Mouse (Mus musculus) kidney, adult 9 months (tissue): Measurements from ENCODE around the gene Fam187a.

ENCODE experiments used
- DNase-seq: peaks from one replicate; pipeline ENCODE4 v3.0.0; 2022

The Fam187a gene

DNA sequence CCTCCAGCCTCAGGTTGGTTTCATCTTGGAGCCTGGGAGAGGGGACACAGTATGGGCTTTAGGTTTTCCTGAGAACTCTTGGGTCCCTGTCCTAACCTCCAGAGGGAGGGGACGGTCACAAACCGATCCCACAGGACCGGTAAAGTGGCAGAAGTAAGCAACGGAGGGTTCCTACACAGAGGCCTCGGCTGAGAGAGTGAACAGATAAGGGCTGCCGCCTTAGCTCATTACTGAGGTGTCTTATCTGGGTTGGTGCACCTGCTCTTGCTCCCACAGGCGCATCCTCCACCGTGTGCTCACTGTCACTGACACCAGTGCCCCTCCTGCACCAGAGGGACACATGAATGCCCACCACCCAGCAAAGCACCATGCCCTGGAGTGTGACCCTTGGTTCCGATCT, 10.8 kb downstream of the Fam187a start:
- no peak for DNase-seq

DNA sequence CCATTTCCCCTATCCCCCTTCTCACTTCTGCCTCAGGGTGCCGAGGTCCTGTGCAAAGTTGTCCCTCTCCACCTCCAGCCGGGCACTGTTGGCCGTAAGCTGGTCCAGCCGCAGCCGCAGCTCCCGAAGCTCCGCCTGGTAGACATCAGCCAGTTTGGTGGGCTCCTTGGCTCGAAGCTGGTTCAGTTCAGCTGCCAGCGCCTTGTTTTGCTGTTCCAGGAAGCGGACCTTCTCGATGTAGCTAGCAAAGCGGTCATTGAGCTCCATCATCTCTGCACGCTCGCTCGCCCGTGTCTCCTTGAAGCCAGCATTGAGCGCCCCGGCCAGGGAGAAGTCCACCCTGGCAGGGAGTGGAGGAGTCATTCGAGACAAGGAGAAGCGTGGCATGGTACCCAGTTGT, 11.7 kb downstream of the Fam187a start:
- no peak for DNase-seq

DNA sequence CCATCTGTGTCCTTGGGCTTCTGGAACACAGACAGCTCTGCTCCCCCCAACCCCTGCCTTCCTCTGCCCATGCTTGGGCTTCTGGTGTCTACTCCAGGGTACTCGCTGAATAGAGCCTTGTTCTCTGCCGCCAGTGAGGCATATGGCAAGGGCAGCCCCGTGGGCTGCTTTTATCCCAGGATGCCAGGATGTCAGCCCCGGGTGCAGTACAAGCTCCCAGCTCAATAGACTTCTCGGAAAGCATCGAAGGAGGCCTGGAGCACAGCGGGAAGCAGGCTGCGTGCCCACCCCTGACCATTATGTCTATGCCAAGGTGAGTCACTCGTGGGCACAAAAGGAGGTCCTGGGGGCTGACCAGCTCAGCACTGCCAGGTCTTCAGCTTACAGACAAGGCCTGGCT, 13.4 kb downstream of the Fam187a start:
- DNase-seq: no peak

DNA sequence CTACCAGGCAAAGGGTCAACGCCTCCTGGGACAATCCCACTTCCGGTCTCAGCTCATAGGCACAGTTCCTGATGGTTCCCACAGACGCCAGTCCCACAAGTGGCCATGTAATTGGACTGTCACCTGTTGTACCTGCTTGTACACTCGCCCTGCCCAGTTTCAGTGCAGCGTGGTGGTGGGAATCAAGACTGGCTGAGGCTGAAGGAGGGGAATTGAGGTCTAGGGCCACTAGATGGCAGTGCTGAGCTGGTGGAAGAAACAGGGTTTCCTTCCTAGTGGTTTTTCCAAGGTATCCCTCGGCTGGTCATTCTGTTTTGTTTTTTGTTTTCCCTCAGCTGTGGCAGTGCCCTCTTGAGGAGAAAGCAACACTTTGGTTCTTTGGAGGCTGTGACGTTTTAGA, 15.8 kb downstream of the Fam187a start, which contains the start of gene Gfap:
TSS of gene Gfap (minus strand) at position 150 of the 400 bp plus-strand sequence.
- peak; percentile 73 for DNase-seq

DNA sequence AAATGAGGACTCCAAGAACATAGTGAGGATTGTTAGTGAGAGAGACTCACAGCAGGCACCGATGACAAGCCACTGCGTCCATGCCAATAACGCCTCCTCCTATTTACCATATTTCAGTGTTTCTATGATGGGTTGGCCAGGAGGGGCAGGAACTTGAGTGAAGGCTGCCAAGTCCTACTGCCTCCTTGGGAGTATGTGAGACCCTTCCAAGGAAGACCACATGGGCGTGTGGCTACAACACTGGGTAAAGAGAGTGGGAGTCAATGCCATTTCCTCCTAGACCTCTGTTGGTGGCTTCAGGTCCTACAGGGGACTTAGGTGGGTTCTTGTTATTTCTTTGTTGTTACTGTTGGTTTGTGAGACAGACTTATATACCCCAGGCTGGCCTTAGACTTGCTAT, 16.2 kb downstream of the Fam187a start:
- no peak for DNase-seq

DNA sequence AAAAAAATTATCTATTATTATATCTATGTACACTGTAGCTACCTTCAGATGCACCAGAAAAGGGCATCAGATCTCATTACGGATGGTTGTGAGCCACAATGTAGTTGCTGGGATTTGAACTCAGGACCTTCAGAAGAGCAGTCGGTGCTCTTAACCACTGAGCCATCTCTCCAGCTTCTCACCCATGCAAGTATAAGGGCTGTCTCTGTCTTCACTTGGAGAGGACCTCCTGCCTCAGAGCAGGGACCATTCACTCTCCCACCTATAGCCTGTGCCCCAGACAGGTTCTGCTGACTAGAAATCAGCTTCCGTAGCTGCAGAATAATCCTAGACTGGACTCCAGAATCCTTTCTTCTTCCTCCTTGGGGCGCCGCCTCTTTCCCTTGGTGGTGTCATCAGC, 17.1 kb downstream of the Fam187a start:
- no peak for DNase-seq

DNA sequence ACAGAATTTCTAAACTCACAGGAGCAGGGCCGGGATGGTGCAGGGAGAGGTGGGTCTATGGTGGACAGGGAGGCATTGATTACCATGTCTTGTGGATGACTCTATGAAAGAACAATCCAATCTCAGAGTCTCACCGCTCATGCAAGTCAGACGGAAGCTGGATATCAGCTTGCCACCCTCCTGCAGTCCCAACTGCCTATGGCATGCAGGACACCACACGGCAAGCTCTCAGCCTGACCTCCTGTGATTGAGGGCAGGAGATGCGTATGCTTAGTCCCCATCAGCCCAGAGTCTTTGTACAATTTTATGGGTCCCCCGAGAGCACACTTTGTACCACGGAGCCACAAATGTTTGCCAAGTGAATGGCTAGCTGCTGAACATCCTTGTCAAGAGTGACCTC, 18.7 kb downstream of the Fam187a start:
- DNase-seq: no peak

DNA sequence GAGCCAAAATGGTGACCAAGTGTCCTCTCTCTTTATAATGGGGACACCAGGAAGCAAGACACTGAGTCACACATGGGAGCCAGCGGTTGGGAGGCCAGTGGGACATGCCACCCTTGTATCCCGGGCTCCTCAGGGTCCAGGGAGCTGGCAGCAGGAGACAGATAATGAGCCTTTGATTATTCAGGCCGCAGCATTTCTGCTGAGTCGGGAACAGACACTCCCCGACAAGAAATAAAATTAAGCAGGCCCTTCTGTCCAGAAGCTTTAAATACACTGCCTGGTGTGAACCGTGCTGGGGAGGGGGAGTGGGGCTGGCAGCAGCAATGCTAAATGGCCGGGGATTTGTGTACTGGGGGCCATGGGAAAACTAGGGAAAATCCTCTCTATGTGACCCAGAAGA, 26.4 kb downstream of the Fam187a start:
- no peak for DNase-seq

DNA sequence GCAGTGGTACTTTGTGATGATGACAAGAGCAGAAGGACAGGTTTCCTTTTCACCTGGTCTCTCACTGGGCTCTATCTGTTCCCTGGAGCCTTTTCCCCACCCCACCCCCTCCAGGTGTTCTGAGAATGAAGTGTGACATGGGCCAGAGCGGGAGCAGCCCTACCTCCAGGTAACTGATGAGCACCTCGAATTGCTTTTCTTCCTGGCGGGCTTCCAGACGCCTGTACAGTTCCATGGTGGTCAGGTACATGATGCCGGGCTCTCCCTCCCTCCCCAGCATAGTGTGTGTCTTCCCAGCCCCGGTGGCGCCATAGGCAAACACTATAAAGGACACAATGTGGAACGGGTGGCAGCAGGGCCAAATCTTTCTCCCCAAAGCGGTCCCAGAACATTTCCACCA, 30.4 kb downstream of the Fam187a start:
- no peak for DNase-seq

DNA sequence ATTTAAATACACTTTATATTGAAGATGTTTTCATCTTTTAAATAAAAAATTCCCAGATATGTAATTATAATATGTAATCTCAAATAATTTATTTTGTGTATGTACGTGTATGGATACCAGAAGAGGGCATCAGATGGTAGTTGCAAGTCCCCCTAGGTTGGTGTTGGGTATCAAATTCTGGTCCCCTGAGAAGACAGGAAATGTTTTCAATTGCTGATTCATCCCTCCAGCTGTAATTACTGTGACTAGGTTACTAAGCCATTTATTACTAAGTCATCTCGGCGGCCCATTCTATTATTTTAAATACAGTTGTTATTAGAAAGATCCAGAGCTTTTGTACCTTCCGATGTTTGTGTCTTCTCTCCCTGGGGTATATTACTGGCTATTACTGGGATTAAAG, 33.1 kb downstream of the Fam187a start:
- no peak for DNase-seq

DNA sequence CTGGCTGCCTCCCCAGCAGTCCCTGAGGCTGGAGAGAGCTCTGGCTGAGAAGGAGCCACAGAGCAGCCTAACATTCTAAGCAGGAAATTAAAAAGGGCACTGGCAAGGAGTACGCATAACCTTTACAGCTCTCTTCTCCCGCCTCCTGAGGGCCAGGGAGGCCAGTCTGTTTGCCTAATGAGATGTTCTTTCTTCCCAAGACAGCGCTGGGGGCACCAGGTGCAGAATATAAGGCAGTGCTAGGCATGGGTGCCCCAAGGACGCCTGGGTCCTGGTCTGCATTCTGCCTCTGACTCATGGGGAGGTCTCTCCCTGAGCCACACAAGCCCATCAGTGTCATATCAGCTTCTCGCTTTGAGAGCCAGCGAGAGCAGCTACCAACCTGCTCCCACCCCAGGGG, 36.5 kb downstream of the Fam187a start:
- no peak for DNase-seq

DNA sequence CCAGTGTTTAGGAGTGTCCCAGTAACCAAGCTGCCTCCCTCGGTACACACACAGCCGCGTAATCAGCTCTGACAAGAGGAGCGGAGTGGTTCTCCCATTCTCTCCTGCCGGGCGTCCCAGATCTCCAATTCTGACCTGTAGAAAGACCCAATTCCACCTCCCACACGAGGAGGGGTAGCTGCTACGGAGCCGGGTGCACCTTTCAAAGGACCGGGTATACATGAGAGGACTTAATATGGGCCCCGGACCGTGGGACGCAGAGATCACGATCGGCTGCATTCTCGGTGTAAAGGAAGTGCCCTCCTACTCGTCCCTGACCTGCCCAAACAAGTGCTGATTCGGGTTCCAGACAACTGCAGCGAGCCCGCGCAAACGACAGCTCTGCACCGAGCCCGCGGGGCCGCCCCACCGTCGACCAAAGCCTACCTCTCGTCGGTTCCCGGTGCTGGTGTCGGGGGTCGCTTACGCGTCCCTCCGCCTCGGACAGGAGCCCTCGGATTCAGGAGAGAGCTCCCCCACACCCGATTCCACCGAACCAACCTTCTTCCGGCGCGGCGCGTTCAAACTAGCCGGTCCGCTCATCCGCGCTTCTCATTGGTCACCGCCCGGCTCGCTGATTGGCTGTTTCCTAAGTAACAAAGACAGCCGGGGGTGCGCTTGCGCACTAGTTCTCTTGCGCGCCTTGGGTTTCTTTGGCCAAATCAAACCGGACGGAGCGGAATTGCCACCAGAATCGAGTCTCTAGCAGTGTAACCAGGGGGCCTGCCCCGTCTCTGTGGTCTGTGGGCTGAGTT, 39.8 kb downstream of the Fam187a start, which contains the start of gene Kif18b:
TSS of gene Kif18b (minus strand) at position 568 of the 794 bp plus-strand sequence.
- DNase-seq: peak; percentile 95

DNA sequence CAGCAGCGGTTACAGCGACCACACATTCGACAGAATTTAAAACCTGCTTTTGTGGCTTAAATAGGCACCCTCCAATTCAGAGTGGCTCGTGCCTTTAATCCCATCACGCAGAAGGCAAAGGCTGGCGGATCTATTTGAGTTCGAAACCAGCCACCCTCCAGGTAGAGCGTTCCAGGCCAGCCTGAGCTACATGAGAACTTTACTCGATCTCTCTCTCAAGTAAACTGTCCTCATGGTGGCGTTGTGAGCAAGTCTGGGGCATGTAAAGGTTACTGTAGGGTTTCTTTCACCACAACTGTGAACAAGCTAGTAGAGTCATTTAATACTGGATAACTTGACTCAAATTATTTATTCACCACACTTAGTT, 40.4 kb downstream of the Fam187a start:
- no peak for DNase-seq

DNA sequence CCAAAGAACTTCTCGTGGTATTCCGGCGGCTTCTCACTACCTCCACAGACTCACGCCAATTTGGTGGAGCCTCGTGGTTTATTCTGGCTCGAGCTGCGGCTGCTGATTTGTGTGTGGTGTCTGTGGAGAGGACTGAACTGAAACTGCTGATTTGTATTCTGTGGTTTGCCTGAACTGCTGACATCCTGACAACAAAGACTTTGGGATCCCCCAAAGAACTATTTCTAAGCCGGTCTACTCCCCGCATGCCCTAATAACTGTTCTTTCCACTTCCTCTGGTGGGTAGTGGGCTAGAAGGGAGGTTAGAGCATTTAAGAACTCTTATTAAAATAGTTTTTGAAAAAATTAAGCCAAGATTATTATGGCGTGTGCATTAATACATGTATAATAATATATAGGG, 45.7 kb downstream of the Fam187a start:
- DNase-seq: no peak

DNA sequence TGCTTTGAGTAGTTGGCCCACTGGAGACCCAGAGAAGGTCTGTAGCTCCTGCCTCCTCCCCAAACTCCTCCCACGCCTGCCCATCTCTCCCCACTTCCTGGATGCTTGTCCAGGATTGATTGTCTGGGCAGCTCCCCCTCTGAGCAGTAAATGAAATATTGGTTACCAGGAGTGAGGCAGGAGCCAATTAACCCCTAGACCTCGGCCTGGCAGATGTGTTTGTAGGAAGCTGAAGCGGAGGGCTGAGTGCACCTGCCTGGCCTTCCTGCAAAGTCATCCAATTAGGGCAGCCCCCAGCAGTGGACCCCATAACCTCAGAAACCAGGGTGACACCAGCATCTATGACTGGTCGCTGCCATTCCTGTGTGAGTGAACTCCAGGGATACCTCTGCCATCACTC, 51.3 kb downstream of the Fam187a start:
- DNase-seq: no peak
